Mouse (Mus musculus) monocyte, adult 2 months (primary cell): ENCODE results near the gene Faim.

Source experiments
- DNase-seq, 2 experiments: peaks; one replicate each; pipeline ENCODE4 v3.0.0; 2022; ENCODE audit warnings: low spot score in 2 of 2, low read depth in 1 of 2

The Faim gene

GRCm38 (mm10) chr9:98985800-98986475 is at the start of gene Faim:
Gene Faim, plus strand, starts transcription at chr9:98986373.
- DNase-seq = peak; percentile 99 to 100

DNA sequence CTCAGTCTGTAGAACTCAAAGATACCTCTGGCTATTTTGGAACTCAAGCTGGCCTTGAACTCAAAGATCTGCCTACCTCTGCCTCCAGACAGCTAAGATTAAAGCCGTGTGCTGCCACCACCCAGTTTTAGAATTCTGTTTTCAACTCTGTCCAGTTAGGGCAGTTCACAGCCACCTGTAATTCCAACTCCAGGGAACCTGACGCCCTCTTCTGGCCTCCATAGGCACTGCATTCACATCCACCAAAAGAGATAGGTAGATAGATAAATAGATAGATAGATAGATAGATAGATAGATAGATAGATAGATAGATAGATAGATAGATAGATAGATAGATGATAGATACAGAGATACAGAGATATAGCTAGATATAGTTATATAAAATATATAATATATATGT is 46.9 kb upstream of the Faim start:
- no peak for DNase-seq

DNA sequence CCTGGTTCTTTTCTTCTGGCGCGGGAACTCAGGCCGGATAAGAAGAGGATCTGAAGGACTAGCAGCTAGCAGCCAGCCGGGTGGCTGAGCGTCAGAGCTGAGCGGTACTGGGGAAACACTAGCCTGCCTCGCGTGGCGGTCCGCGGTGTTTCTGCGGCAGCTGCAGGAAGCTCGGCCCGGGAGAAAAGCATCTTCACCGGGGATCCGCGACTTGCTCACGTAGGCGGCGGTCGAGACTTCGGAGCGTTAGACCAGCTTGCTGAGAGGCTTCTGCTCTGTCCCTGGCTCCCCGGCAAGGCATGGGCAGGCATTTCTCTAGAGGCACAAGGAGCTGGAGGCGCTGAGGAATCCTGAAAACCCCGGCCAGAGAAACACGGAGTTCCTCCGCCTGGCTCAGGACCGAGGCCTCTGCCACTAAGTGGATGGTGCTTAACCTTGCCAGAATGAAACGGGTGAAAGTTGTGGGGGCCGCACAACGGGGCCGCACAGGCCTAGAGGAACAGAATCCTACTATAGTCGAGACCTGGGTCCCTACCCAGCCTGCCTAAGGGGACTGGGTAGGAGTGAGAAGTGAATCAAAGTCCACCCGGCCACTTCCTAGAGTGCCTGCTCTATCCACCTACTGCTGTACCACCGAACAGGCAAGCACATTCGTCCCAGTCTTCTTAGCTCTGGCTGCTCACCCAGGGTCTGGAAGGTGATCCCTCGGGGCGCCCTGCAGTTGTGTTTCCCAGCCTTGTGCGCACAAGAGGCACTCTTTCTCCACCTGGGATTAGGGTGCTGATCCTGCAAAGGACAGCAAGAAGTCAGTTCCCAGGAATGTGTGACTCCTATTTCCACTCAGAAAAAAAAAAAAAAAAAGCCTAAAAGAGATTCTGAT is 33.8 kb upstream of the Faim start:
- DNase-seq = no peak

- no peak for DNase-seq
These were observed 32.9 kb upstream of the Faim start for GRCm38 (mm10) chr9:98953291-98953690.

DNA sequence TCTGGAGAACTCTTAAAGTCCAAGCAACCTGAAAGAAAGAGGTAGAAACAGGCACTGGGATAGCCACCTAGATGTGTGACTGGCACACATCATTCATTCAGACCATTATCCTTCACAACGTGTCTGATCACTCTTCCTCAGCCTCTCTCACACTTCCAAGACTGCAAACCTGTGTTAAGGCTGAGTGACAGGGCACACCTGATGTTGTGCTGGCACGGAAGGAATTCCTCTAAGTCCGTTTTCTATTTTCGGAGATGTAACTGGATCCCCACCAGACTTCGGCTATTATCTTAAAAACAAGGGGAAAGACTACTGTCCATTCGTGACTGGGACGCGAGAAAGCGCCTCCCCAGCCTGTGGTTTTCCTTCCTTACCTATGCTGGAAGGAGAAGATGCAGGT is 32.3 kb upstream of the Faim start:
- no peak for DNase-seq

- no peak for DNase-seq
These were observed 31.6 kb upstream of the Faim start for GRCm38 (mm10) chr9:98954391-98955102.

GRCm38 (mm10) chr9:98955103-98955715 is 31.0 kb upstream of the Faim start, which contains the start of gene Foxl2:
Gene Foxl2, plus strand, starts transcription at chr9:98955288.
- no peak for DNase-seq

- no peak for DNase-seq
These were observed 30.4 kb upstream of the Faim start for GRCm38 (mm10) chr9:98955716-98956224.

- no peak for DNase-seq
These were observed 29.4 kb upstream of the Faim start for GRCm38 (mm10) chr9:98956591-98957381.

GRCm38 (mm10) chr9:98957751-98958351 is 28.3 kb upstream of the Faim start:
- DNase-seq = no peak

- no peak for DNase-seq
These were observed 27.5 kb upstream of the Faim start for GRCm38 (mm10) chr9:98958628-98959027.

DNA sequence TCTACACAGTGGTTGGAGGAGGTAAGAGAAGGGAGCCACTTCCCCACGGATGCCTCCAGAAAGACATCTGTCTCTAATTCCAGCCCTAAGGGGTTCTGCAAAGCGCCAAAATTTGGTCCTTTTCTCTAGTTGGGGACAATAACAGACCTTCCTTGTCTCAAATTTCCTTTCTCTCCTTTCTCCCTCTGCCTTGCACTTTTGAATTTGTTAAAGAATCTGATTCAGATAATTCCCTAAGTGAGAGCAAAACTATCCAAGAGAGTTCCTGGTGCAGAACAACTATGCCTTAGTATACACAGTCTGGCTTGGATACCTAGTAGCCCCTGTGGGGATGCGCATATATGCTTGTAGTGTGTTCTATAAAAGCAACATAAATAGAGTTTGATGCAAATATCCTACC is 26.3 kb upstream of the Faim start:
- no peak for DNase-seq

- no peak for DNase-seq
These were observed 25.8 kb upstream of the Faim start for GRCm38 (mm10) chr9:98960348-98960747.

- DNase-seq = no peak
These were observed 24.3 kb upstream of the Faim start for GRCm38 (mm10) chr9:98961591-98962477.

DNA sequence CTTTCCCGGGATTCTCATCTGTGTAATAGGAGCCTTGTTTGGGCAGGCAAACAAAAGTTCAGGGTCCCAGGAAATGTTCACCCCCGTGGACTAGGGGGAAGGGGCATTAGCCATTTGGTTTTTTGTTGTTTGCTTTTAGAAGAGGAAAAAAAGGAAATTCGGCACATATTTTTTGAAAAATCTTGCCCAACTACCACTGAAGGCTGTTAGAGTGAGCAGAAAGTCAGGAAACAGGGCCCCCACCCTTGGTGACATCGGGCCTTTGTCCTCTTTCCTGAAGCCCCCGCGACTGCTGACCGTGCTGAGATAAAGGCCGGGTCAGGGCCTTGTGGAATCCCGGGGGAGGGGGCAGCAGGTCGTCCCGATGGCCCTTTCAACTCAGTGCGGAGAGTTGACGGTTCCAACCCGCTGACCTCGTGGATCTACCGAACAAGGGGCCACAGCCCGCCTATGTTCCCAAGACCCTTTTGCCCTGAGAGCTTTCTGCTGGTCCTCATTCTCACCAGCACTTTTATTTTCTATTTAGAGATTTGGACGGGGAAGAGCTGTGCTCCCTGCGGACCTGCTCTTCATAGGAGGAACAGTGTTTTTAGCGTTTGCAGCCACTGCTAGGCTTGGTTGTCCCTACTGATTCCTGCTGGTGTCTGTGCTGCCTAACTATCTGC is 23.6 kb upstream of the Faim start:
- DNase-seq = no peak

DNA sequence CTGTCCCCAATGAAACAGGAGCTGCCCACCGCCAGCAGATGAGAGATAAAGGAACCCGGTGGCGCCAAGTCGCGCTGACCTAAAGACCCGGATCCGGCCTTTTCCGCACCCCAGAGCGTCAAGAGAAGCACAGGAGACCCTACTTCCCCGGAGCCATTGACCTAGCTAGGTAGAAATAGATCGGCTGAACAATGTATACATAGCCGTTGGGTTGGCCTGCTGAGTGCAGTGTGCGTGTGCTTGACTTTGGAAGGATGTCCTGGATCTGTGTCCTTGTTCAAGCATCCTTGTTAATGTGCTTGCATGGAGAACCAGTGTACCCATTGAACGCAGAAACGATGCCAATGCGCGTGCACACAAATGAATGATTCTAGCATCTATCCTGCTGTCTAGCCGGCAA is 22.5 kb upstream of the Faim start:
- no peak for DNase-seq

- no peak for DNase-seq
These were observed 21.1 kb upstream of the Faim start for GRCm38 (mm10) chr9:98965084-98965483.

DNA sequence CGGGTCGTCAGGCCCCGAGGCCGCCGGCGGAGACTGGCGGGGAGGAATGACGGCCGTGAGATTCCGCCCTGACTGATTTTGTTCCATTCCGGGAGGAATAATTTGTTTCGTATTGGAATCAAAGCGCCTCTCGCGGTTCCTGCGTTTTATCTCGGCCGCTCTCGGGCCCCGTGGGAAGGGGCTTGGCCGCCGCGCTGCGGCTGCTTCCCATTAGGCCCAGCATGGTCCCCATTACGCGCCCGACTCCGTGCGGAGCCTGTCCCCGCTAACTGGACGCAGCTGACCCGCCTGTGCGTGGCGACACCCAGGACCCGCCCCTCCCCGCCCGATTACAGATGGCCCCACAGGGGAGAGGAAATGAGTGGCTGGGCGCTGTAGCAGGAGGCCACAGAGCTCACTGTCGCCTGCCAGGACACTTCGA is 13.1 kb upstream of the Faim start:
- DNase-seq = no peak
